Mouse (Mus musculus): ENCODE results near the gene Osbp2. TPM values are rescaled to one million over a fixed set of nuclear protein-coding genes. Genes with fewer than 3 reads are reported as not detected.

The Osbp2 gene
- polyA plus RNA-seq, 1 experiment = not detected

DNA sequence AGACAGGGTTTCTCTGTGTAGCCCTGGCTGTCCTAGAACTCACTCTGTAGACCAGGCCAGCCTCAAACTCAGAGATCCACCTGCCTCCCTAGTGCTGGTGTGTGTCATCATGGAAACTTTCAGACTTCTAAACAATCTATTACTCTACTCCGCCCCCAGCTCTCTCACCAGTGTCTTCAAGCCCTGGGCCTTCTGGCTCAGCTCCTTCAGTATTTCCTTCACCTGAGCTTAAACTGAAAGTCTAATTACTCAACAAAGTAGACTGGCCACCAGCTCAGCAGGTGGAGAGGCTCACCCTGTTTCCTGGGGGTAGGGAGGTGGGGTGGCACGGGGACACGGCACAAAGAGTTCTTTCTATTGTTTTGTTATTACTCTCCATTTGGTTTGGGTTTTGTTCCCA is 38.8 kb upstream of the Osbp2 start:
- no peaks in the 10 kb centered on the region for H3K27me3 ChIP-seq (ENCODE audit: control insufficient read depth)
- no peak overlapping the region for H3K4me3 ChIP-seq (replicated peaks)
- H3K36me3 ChIP-seq (ENCODE audit: control insufficient read depth) = no peaks in the 10 kb centered on the region

DNA sequence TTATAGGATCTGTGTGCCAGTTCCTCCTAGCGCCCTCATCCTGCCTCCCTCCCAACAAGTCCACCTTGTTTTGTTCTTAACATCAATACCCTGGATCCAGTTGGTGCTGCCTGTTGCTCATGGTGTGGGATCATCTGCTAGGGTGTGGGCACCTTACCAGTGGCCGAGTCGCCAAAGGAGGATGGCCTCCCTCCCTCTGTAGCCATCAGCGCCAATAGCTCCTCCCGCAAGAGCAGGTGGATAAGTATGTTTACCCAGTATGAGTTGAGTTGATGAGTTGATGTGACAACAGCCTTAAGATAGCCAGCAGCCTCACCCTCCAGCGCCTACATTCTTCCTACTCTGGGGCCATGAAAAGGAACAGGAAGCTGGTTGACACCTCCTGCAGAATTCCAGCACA is 36.6 kb upstream of the Osbp2 start:
- Histone ChIP-seq H3K36me3 (ENCODE audit: control insufficient read depth) (no peaks in the 10 kb centered on the region), H3K9me3 (ENCODE audit: control insufficient read depth, low read length) (no peaks in the 10 kb centered on the region), H3K4me1 (ENCODE audit: control insufficient read depth) (peaks cover 3% of the 10 kb centered on the region), H3K4me3 (replicated peaks) (no peak overlapping the region), H3K27me3 (ENCODE audit: control insufficient read depth) (no peaks in the 10 kb centered on the region)
- TF ChIP-seq GATA1 (IDR thresholded peaks at IDR 0.05; ENCODE audit: low read length) = no peak
- no peak for TF ChIP-seq TAL1 (IDR thresholded peaks at IDR 0.05; ENCODE audit: low read length)

More for the DNA sequence above, 38.8 kb upstream of the Osbp2 start:
- no peaks in the 10 kb centered on the region for H3K4me1 ChIP-seq (ENCODE audit: control insufficient read depth)
- TF ChIP-seq GATA1 (IDR thresholded peaks at IDR 0.05; ENCODE audit: low read length) (no peak), TAL1 (IDR thresholded peaks at IDR 0.05; ENCODE audit: low read length) (no peak)
- no peaks in the 10 kb centered on the region for H3K9me3 ChIP-seq (ENCODE audit: control insufficient read depth, low read length)

DNA sequence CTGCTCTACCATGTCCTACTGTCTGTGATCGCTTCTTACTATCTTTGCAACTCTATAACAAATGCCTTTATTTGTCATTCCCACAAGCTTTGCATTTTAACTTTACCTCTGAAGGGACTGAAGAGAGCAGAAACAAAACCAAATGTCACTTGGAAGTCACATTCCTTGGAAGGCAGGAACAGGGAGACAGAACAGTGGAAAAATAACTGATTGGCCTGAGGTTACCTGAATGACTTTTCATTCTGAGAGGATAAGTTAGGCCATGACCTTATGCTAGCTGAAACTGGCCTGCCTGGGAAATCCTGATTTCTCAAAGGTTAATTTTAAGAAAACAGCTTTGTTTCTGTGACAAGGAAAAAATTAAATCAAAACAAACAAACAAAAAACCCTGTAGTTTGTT is 32.2 kb upstream of the Osbp2 start:
- no peaks in the 10 kb centered on the region for H3K36me3 ChIP-seq (ENCODE audit: control insufficient read depth)
- peaks cover 14% of the 10 kb centered on the region for H3K4me1 ChIP-seq (ENCODE audit: control insufficient read depth)
- no peaks in the 10 kb centered on the region for H3K9me3 ChIP-seq (ENCODE audit: control insufficient read depth, low read length)
- no peak overlapping the region for H3K4me3 ChIP-seq (replicated peaks)
- peaks cover 14% of the 10 kb centered on the region for H3K27me3 ChIP-seq (ENCODE audit: control insufficient read depth)
- TF ChIP-seq TAL1 (IDR thresholded peaks at IDR 0.05; ENCODE audit: low read length) (no peak), GATA1 (IDR thresholded peaks at IDR 0.05; ENCODE audit: low read length) (no peak)

DNA sequence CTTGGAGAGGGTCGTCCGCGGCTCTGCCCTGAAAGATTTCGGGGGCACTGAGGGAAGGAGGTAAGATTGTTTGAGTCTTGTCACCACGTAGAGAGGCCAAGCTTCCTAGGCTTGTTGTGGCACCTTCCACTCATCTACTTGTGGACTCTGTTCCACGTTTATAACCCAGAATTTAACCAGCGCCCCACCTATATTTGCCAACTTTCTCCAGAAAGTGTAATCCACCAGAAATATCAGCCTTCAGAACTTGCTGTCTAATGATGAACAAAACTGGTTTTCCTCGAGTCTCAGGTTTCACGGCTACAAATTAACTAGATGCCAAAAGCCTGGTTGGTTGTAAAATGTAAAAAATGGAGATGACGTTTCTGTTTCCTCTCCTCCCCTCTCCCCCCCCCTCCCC is 31.8 kb upstream of the Osbp2 start:
- Histone ChIP-seq H3K4me3 (replicated peaks) (peak overlapping the region; percentile 62), H3K4me1 (ENCODE audit: control insufficient read depth) (peaks cover 14% of the 10 kb centered on the region), H3K9me3 (ENCODE audit: control insufficient read depth, low read length) (no peaks in the 10 kb centered on the region), H3K27me3 (ENCODE audit: control insufficient read depth) (peaks cover 14% of the 10 kb centered on the region), H3K36me3 (ENCODE audit: control insufficient read depth) (no peaks in the 10 kb centered on the region)
- TF ChIP-seq TAL1 (IDR thresholded peaks at IDR 0.05; ENCODE audit: low read length) (no peak), GATA1 (IDR thresholded peaks at IDR 0.05; ENCODE audit: low read length) (no peak)

DNA sequence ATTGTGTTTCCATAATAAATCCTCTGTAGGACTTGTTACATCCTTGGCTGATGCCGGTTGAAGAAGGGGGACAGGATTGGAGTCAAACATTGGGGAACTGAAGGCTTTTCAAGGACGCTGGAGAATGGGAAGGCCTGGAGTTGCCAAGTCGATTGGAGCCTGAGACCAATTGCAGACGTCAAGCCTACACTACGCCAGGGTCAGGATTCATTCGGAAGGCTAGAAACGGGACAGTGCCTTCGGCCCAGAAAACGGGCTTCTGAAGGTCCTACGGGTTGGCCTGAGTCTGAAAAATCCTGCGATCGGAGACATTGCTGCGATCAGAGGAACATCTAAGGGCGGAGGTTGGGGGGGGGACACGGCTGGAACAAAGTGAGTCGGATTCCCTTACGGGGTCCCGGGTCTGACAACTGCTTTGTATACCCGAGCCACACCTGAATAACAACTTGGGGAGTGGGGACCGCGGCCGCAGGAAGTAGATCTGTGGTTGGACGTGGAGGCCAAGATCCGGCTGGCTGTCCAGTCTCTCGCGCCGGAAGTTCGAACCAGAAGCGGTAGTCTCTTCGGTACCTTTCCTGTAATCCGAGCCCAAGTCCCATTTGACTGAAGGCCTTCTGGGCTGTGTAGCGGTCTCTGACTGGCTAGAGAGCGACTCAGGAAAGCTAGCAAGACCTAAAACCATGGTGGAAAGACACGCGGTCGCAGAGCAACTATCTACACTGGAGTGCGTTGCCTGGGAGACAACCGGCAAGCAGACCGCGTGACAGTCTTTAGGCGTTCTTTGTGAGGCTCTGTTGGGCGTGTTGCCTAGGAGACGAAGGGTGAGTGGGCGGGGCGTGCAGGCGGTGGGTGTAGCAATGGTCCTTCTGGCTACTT is 30.9 kb upstream of the Osbp2 start, which contains the start of the genes 4921536K21Rik and Dusp18:
TSS of gene 4921536K21Rik (minus strand) at position 693 of the 876 bp plus-strand sequence.
TSS of gene Dusp18 (plus strand) at position 835 of the 876 bp plus-strand sequence.
- H3K4me3 ChIP-seq (replicated peaks) = peak within 1 kb of the TSS; percentile 62
- H3K4me1 ChIP-seq (ENCODE audit: control insufficient read depth) = peaks cover 14% of the 10 kb centered on the region
- H3K36me3 ChIP-seq (ENCODE audit: control insufficient read depth) = no peaks in the 10 kb centered on the region
- TF ChIP-seq GATA1 (IDR thresholded peaks at IDR 0.05; ENCODE audit: low read length) = peak; percentile 36
- TF ChIP-seq TAL1 (IDR thresholded peaks at IDR 0.05; ENCODE audit: low read length) = no peak
- no peaks in the 10 kb centered on the region for H3K9me3 ChIP-seq (ENCODE audit: control insufficient read depth, low read length)
- H3K27me3 ChIP-seq (ENCODE audit: control insufficient read depth) = peaks cover 19% of the 10 kb centered on the region

DNA sequence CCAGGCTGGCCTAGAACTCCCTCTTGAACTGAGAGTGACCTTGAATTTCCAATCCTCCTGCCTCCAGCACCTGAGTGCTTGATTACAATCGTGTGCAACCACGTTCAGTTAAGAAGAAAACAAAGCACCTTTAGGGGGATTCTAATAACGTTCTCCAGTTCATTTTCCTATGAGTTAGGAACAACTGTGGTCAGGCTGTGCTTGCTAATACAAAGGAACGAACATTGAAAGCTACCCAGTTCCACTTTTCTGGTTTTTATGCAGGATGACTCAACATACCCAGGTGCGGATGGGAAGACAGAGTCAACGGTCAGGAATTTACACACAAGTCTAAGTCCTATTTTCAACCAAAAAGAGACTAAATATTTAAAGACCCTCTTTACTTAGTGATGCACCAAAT is 30.3 kb upstream of the Osbp2 start:
- H3K27me3 ChIP-seq (ENCODE audit: control insufficient read depth) = peaks cover 19% of the 10 kb centered on the region
- H3K4me1 ChIP-seq (ENCODE audit: control insufficient read depth) = peaks cover 14% of the 10 kb centered on the region
- no peaks in the 10 kb centered on the region for H3K36me3 ChIP-seq (ENCODE audit: control insufficient read depth)
- no peak overlapping the region for H3K4me3 ChIP-seq (replicated peaks)
- H3K9me3 ChIP-seq (ENCODE audit: control insufficient read depth, low read length) = no peaks in the 10 kb centered on the region
- TF ChIP-seq TAL1 (IDR thresholded peaks at IDR 0.05; ENCODE audit: low read length) = no peak
- TF ChIP-seq GATA1 (IDR thresholded peaks at IDR 0.05; ENCODE audit: low read length) = no peak

DNA sequence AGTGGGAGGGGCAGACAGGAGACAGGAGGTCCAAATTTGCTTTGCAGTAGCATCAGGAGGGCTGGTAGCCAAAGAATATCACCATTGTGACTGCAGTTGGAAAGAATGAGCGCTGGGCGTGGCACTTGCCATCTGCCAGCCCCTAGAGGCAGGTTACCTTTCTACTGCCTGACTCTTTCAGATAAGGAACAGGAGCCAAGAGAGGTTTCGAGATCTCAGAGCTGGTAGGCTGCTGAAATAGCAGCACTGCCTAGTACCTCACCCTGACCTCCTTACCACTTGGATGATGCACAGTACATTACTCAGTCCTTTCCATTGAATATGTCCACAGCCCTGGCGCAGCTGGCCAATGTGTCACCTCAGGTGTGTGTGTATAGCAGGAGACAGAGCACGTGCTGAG is 23.6 kb upstream of the Osbp2 start:
- Histone ChIP-seq H3K27me3 (ENCODE audit: control insufficient read depth) (peaks cover 20% of the 10 kb centered on the region), H3K9me3 (ENCODE audit: control insufficient read depth, low read length) (no peaks in the 10 kb centered on the region), H3K4me3 (replicated peaks) (no peak overlapping the region), H3K36me3 (ENCODE audit: control insufficient read depth) (no peaks in the 10 kb centered on the region), H3K4me1 (ENCODE audit: control insufficient read depth) (peaks cover 17% of the 10 kb centered on the region)
- peak; percentile 51; the same call in 2 of the 3 replicates for TF ChIP-seq TAL1 (IDR thresholded peaks at IDR 0.05; ENCODE audit: low read length)
- no peak for TF ChIP-seq GATA1 (IDR thresholded peaks at IDR 0.05; ENCODE audit: low read length)

DNA sequence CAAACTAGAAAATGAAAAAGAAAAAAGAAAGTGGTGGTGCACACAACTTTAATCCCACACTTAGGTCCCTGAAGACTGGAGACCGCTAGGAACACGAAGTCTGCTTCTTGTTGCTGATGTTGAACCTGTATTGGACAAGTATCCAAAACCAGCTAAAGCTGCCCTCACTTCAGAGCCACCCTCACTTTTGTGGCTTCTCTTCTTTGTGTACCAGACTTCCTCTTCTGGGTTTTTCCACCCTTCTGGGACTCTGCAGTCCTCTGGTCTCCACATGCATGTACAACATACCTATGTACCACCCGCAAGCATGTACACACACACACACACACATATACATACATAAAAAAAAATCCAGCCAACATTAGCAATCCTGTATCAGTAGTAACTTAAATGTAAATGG is 20.0 kb upstream of the Osbp2 start:
- Histone ChIP-seq H3K4me3 (replicated peaks) (no peak overlapping the region), H3K27me3 (ENCODE audit: control insufficient read depth) (peaks cover 17% of the 10 kb centered on the region), H3K9me3 (ENCODE audit: control insufficient read depth, low read length) (no peaks in the 10 kb centered on the region), H3K36me3 (ENCODE audit: control insufficient read depth) (no peaks in the 10 kb centered on the region), H3K4me1 (ENCODE audit: control insufficient read depth) (peaks cover 17% of the 10 kb centered on the region)
- no peak for TF ChIP-seq TAL1 (IDR thresholded peaks at IDR 0.05; ENCODE audit: low read length)
- no peak for TF ChIP-seq GATA1 (IDR thresholded peaks at IDR 0.05; ENCODE audit: low read length)

DNA sequence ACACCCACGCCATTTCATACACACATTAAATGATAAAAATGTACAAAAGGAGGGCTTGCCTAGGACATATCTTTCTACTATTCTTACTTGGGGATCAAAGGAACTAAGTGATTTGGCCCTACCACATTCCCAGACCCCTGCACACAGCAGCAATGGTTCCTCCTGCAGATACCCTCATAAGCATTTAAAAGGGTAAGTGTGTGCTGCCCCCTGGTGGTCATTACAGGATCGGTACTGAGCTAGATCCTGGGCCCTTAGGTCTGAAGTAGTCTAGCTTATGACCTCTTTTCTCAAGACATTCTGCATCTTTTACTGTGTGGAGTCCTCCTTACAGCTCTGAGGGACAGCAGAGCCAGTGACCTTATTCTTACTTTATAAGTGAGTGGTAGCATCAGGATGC is 16.1 kb upstream of the Osbp2 start:
- Histone ChIP-seq H3K4me1 (ENCODE audit: control insufficient read depth) (no peaks in the 10 kb centered on the region), H3K9me3 (ENCODE audit: control insufficient read depth, low read length) (no peaks in the 10 kb centered on the region), H3K4me3 (replicated peaks) (no peak overlapping the region), H3K36me3 (ENCODE audit: control insufficient read depth) (no peaks in the 10 kb centered on the region), H3K27me3 (ENCODE audit: control insufficient read depth) (peaks cover 21% of the 10 kb centered on the region)
- no peak for TF ChIP-seq GATA1 (IDR thresholded peaks at IDR 0.05; ENCODE audit: low read length)
- no peak for TF ChIP-seq TAL1 (IDR thresholded peaks at IDR 0.05; ENCODE audit: low read length)
